10 mouse cellular contexts compared by ENCODE assay signal in the genomic region with DNA sequence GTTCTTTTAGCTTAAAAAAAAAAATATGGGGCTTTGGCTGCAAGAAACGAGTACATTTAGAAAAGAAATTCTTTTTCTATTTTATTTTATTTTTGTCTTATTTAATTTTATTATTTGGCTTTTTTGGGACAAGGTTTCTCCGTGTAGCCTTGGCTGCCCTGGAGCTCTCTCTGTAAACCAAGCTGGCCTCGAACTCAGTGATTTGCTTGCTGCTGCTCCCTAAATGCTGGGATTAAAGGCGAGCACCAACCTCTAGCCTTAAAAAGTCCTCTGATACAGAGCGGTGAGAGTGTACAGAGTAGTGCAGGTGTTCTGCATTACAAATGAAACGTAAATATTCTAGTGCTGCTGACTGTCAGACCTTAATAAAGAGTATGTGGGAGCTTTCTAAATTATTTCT. TPM values are rescaled to one million over a fixed set of nuclear protein-coding genes. Genes with fewer than 3 reads are reported as not detected.
DNase-seq lines count a peak whose midpoint lies in the region; ATAC-seq lines count a peak whose summit lies in the region.
"Had no signal": no experiment of that assay in that cellular context is flagged by ENCODE, and none has a peak within 500 bp of the region (broad histone marks: within the 10 kb centered on the region; RNA-seq: fewer than 3 reads in every experiment).

No protein-coding gene starts in this region.

- ATAC-seq in kidney, embryonic 14.5 days (ENCODE audit: low FRiP score, low TSS enrichment) = no peak
- ATAC-seq in embryonic facial prominence, embryonic 12.5 days (ENCODE audit: insufficient number of reproducible peaks, insufficient read depth, low FRiP score, low TSS enrichment) = no peak
- no peak for ATAC-seq in hindbrain, embryonic 14.5 days (ENCODE audit: low FRiP score)
- no peak for ATAC-seq in midbrain, embryonic 13.5 days
- ATAC-seq in activated CD4-positive, CD25-positive, alpha-beta regulatory T cell, adult 4 months = no peak

- intact Hi-C loops in gastrocnemius, postnatal 36 days (cut with DNase I) = loop anchor here (5.0 kb wide), 1 partner anchor 209 kb away; no protein-coding TSS in a partner anchor

- no peak overlapping the region; the same call in 1 of the 2 replicates for H3K27ac ChIP-seq in kidney, embryonic 14.5 days (ENCODE audit: low read depth, low read length)
- no peak overlapping the region for H3K27ac ChIP-seq in embryonic facial prominence, embryonic 12.5 days
- H3K27ac ChIP-seq in hindbrain, embryonic 14.5 days = no peak overlapping the region
- H3K27ac ChIP-seq in midbrain, embryonic 13.5 days = no peak overlapping the region; the same call in 1 of the 2 replicates

- H3K27me3 ChIP-seq in kidney, embryonic 14.5 days (ENCODE audit: control insufficient read depth, insufficient read depth, low read length) = no peaks in the 10 kb centered on the region
- H3K27me3 ChIP-seq in embryonic facial prominence, embryonic 12.5 days = no peaks in the 10 kb centered on the region
- H3K27me3 ChIP-seq in hindbrain, embryonic 14.5 days (ENCODE audit: control insufficient read depth, insufficient read depth, low read length) = no peaks in the 10 kb centered on the region
- H3K27me3 ChIP-seq in midbrain, embryonic 13.5 days = no peaks in the 10 kb centered on the region

- H3K4me2 ChIP-seq in kidney, embryonic 14.5 days (replicated peaks; ENCODE audit: low read depth, low read length) = peak overlapping the region; percentile 98
- H3K4me2 ChIP-seq in embryonic facial prominence, embryonic 12.5 days (replicated peaks) = peak overlapping the region; percentile 84
- H3K4me2 ChIP-seq in hindbrain, embryonic 14.5 days (replicated peaks) = peak overlapping the region; percentile 94
- peak overlapping the region; percentile 92 for H3K4me2 ChIP-seq in midbrain, embryonic 13.5 days (replicated peaks)

- no peak overlapping the region; the same call in 1 of the 2 replicates for H3K4me3 ChIP-seq in kidney, embryonic 14.5 days (ENCODE audit: low read length)
- 0 out of 2 replicates have a peak overlapping the region, but pooled peaks have one; percentile 51 for H3K4me3 ChIP-seq in embryonic facial prominence, embryonic 12.5 days
- peak overlapping the region; percentile 50; the same call in 1 of the 2 replicates for H3K4me3 ChIP-seq in hindbrain, embryonic 14.5 days (replicated peaks; ENCODE audit: low read length)
- no peak overlapping the region for H3K4me3 ChIP-seq in midbrain, embryonic 13.5 days (replicated peaks)

- no peak for DNase-seq in kidney, adult 9 months
- no peak for DNase-seq in hindbrain, embryonic 14.5 days (ENCODE audit: low spot score)
- no peak for DNase-seq in ovary, adult 18-20 months (ENCODE audit: low spot score)
- DNase-seq in gastrocnemius, postnatal 36 days = no peak

- 41% methylated on average over 6 of the region's 6 CpGs for WGBS in kidney, embryonic 14.5 days
- 36% methylated on average over 6 of the region's 6 CpGs for WGBS in embryonic facial prominence, embryonic 12.5 days
- 61% methylated on average over 6 of the region's 6 CpGs for WGBS in hindbrain, embryonic 14.5 days
- 54% methylated on average over 6 of the region's 6 CpGs for WGBS in midbrain, embryonic 13.5 days

- H3K9me3 ChIP-seq in kidney, embryonic 14.5 days (ENCODE audit: control insufficient read depth, low read length) = no peaks in the 10 kb centered on the region
- H3K9me3 ChIP-seq in embryonic facial prominence, embryonic 12.5 days = no peaks in the 10 kb centered on the region
- H3K9me3 ChIP-seq in hindbrain, embryonic 14.5 days (ENCODE audit: control insufficient read depth, low read length) = no peaks in the 10 kb centered on the region
- no peaks in the 10 kb centered on the region for H3K9me3 ChIP-seq in midbrain, embryonic 13.5 days

- peaks cover 3% of the 10 kb centered on the region; the same call in 1 of the 2 replicates for H3K4me1 ChIP-seq in kidney, embryonic 14.5 days (ENCODE audit: control insufficient read depth, insufficient read depth, low read length)
- H3K4me1 ChIP-seq in embryonic facial prominence, embryonic 12.5 days = peaks cover 10% of the 10 kb centered on the region; the same call in 1 of the 2 replicates
- 0 out of 2 replicates have a peak, but pooled peaks cover 3% of the 10 kb centered on the region for H3K4me1 ChIP-seq in hindbrain, embryonic 14.5 days (replicated peaks; ENCODE audit: control insufficient read depth, insufficient read depth, low read length)
- peaks cover 15% of the 10 kb centered on the region for H3K4me1 ChIP-seq in midbrain, embryonic 13.5 days (replicated peaks)

- peaks cover 3% of the 10 kb centered on the region; the same call in 1 of the 2 replicates for H3K36me3 ChIP-seq in kidney, embryonic 14.5 days (ENCODE audit: control insufficient read depth, insufficient read depth, low read length)
- H3K36me3 ChIP-seq in embryonic facial prominence, embryonic 12.5 days = no peaks in the 10 kb centered on the region
- peaks cover 23% of the 10 kb centered on the region for H3K36me3 ChIP-seq in hindbrain, embryonic 14.5 days (replicated peaks; ENCODE audit: control insufficient read depth, insufficient read depth)
- H3K36me3 ChIP-seq in midbrain, embryonic 13.5 days = peaks cover 20% of the 10 kb centered on the region

- H3K9ac ChIP-seq in kidney, embryonic 14.5 days (ENCODE audit: low read depth, low read length) = no peak overlapping the region
- no peak overlapping the region for H3K9ac ChIP-seq in embryonic facial prominence, embryonic 12.5 days
- 0 out of 2 replicates have a peak overlapping the region, but pooled peaks have one; percentile 60 for H3K9ac ChIP-seq in hindbrain, embryonic 14.5 days
- no peak overlapping the region for H3K9ac ChIP-seq in midbrain, embryonic 13.5 days (replicated peaks)

RNA-seq across cellular contexts. Expression of gene Mnd1, which starts 0.5 kb away (rescaled TPM):
- polyA plus RNA-seq in kidney, embryonic 14.5 days (2014; fragmentation: Nextera tagmentation; extraction: Ambion mirVana) = 19.9 and 22.1 TPM in 2 replicates
- 14.4 and 15.7 TPM in 2 replicates for polyA plus RNA-seq in embryonic facial prominence, embryonic 12.5 days (2016; fragmentation: Nextera tagmentation; extraction: Ambion mirVana)
- polyA plus RNA-seq in hindbrain, embryonic 14.5 days (2014; fragmentation: Nextera tagmentation; extraction: Ambion mirVana) = 1.7 and 1.9 TPM in 2 replicates
- polyA plus RNA-seq in midbrain, embryonic 13.5 days (2015; fragmentation: Nextera tagmentation; extraction: Ambion mirVana) = 2.7 and 3.3 TPM in 2 replicates
- total RNA-seq in gastrocnemius, postnatal 36 days (2021) = 1 to 10 TPM; 1.6 to 2.3 TPM
- polyA plus RNA-seq in activated CD4-positive, CD25-positive, alpha-beta regulatory T cell, adult 4 months (2017; shearing (Covaris generic)) = 1 to 10 TPM; 1.7 to 3.8 TPM
- polyA plus RNA-seq: small intestine, adult 2 months had no signal

RNA-seq across cellular contexts. Expression of gene Gm6525, which starts 17.8 kb away (rescaled TPM):
- polyA plus RNA-seq in kidney, embryonic 14.5 days (2014; fragmentation: Nextera tagmentation; extraction: Ambion mirVana) = 0.44 and 1.1 TPM in 2 replicates
- 0.97 and 1.00 TPM in 2 replicates for polyA plus RNA-seq in embryonic facial prominence, embryonic 12.5 days (2016; fragmentation: Nextera tagmentation; extraction: Ambion mirVana)
- polyA plus RNA-seq in hindbrain, embryonic 14.5 days (2014; fragmentation: Nextera tagmentation; extraction: Ambion mirVana) = 0.74 and 2.7 TPM in 2 replicates
- polyA plus RNA-seq in midbrain, embryonic 13.5 days (2015; fragmentation: Nextera tagmentation; extraction: Ambion mirVana) = 3.8 and 4.3 TPM in 2 replicates
- total RNA-seq in gastrocnemius, postnatal 36 days (2021) = not detected
- polyA plus RNA-seq in activated CD4-positive, CD25-positive, alpha-beta regulatory T cell, adult 4 months (2017; shearing (Covaris generic)) = not detected
- polyA plus RNA-seq: gonadal fat pad, adult 2 months; small intestine, adult 2 months had no signal

Comparison
In these comparisons a context has a peak if more than half of its experiments do, and no peak if none do; other contexts are left out.
1. H3K4me3 ChIP-seq: peak in embryonic facial prominence, embryonic 12.5 days (single experiment) and hindbrain, embryonic 14.5 days (single experiment); none in kidney, embryonic 14.5 days (single experiment) and midbrain, embryonic 13.5 days (single experiment).
2. Peak in every context shown above with its lines, with median percentiles within 50 percentile points of each other: H3K4me2 ChIP-seq.